In the genomic region with DNA sequence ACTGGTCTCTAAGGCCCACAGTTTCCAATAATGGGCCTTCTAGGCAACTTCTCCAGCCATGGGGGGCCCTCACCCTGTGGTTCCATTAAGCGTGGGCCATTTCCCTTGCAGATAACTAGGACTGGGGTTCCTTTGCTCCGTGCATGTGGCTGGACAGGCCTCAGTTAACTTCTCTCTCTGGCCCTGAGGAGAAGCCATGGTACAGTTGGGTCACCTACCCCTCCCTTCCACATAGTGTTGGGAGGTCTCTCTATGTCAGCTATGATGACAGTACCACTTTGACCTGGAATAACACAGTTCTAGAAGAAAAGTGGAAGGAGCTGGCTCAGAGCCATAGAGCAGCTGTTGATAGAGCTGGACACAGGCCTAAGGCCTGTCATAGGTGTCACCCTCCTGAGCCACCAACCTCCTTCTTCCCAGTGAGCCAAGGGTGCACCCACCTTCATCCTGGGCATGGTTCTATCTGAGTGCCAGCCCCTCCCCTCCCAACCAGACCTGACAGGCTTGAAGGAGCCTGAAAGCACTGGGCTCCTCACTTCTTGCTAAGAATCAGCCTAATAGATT, we compare ENCODE assay signal across 19 mouse cellular contexts.
DNase-seq lines count a peak whose midpoint lies in the region; ATAC-seq and TF ChIP-seq lines count a peak whose summit lies in the region.
"Had no signal": no experiment of that assay in that cellular context is flagged by ENCODE, and none has a peak within 500 bp of the region (broad histone marks: within the 10 kb centered on the region; RNA-seq: fewer than 3 reads in every experiment).

No protein-coding gene starts in this region.

- peak overlapping the region; percentile 48; the same call in 1 of the 2 replicates for H3K27ac ChIP-seq in hindbrain, embryonic 15.5 days (replicated peaks)
- no peak overlapping the region for H3K27ac ChIP-seq in hindbrain, embryonic 14.5 days
- no peak overlapping the region; the same call in 1 of the 2 replicates for H3K27ac ChIP-seq in midbrain, postnatal 0 days (ENCODE audit: low read depth, low read length)
- no peak overlapping the region for H3K27ac ChIP-seq in midbrain, embryonic 14.5 days (replicated peaks; ENCODE audit: low read depth, low read length)
- peak overlapping the region; percentile 81 for H3K27ac ChIP-seq in forebrain, postnatal 0 days (ENCODE audit: low read depth, low read length)
- H3K27ac ChIP-seq: limb, embryonic 13.5 days; liver, embryonic 13.5 days had no signal

- H3K9me3 ChIP-seq in hindbrain, embryonic 15.5 days = no peaks in the 10 kb centered on the region
- no peaks in the 10 kb centered on the region for H3K9me3 ChIP-seq in hindbrain, embryonic 14.5 days (ENCODE audit: control insufficient read depth, low read length)
- no peaks in the 10 kb centered on the region for H3K9me3 ChIP-seq in midbrain, postnatal 0 days (ENCODE audit: low read length)
- no peaks in the 10 kb centered on the region for H3K9me3 ChIP-seq in midbrain, embryonic 14.5 days (ENCODE audit: control insufficient read depth, low read length)
- H3K9me3 ChIP-seq in forebrain, postnatal 0 days (ENCODE audit: low read length) = no peaks in the 10 kb centered on the region
- H3K9me3 ChIP-seq: heart, embryonic 12.5 days; limb, embryonic 13.5 days; liver, embryonic 13.5 days had no signal

- DNase-seq in cerebellum, adult 11 months = peak; percentile 47
- DNase-seq in cerebellum, postnatal 25 days = no peak
- no peak for DNase-seq in hindbrain, embryonic 14.5 days (ENCODE audit: low spot score)
- DNase-seq in midbrain, postnatal 0 days (ENCODE audit: low spot score) = peak; percentile 48
- no peak for DNase-seq in midbrain, embryonic 14.5 days
- DNase-seq in forebrain, postnatal 0 days = no peak
- no peak for DNase-seq in right cerebral cortex, postnatal 10 days (ENCODE audit: low spot score in 2 of 2)
- DNase-seq: adrenal gland, postnatal 10 days; heart, postnatal 14 days; kidney, adult 8-10 months; kidney, postnatal 14 days; liver, embryonic 13.5 days; lung, embryonic 14.5 days; lung, postnatal 36 days; spleen, adult 18-20 months had no signal

- H3K27me3 ChIP-seq in hindbrain, embryonic 15.5 days = no peaks in the 10 kb centered on the region
- no peaks in the 10 kb centered on the region for H3K27me3 ChIP-seq in hindbrain, embryonic 14.5 days (ENCODE audit: control insufficient read depth, insufficient read depth, low read length)
- H3K27me3 ChIP-seq in midbrain, postnatal 0 days (ENCODE audit: insufficient read depth, low read length) = no peaks in the 10 kb centered on the region
- H3K27me3 ChIP-seq in midbrain, embryonic 14.5 days (ENCODE audit: control insufficient read depth, insufficient read depth, low read length) = no peaks in the 10 kb centered on the region
- H3K27me3 ChIP-seq in forebrain, postnatal 0 days (ENCODE audit: insufficient read depth, low read length) = no peaks in the 10 kb centered on the region
- H3K27me3 ChIP-seq: limb, embryonic 13.5 days; liver, embryonic 13.5 days had no signal

- H3K4me3 ChIP-seq in hindbrain, embryonic 15.5 days = no peak overlapping the region
- no peak overlapping the region for H3K4me3 ChIP-seq in hindbrain, embryonic 14.5 days (replicated peaks; ENCODE audit: low read length)
- no peak overlapping the region for H3K4me3 ChIP-seq in midbrain, postnatal 0 days (ENCODE audit: low read depth, low read length)
- H3K4me3 ChIP-seq in midbrain, embryonic 14.5 days (replicated peaks; ENCODE audit: low read depth, low read length) = no peak overlapping the region
- H3K4me3 ChIP-seq in forebrain, postnatal 0 days (ENCODE audit: low read depth, low read length) = no peak overlapping the region
- H3K4me3 ChIP-seq: heart, embryonic 12.5 days; limb, embryonic 13.5 days; liver, embryonic 13.5 days had no signal

- H3K9ac ChIP-seq in hindbrain, embryonic 15.5 days = no peak overlapping the region
- no peak overlapping the region for H3K9ac ChIP-seq in hindbrain, embryonic 14.5 days
- H3K9ac ChIP-seq in midbrain, postnatal 0 days (replicated peaks; ENCODE audit: low read length, poor library complexity, severe bottlenecking) = no peak overlapping the region
- H3K9ac ChIP-seq in midbrain, embryonic 14.5 days (replicated peaks; ENCODE audit: low read length) = no peak overlapping the region
- no peak overlapping the region for H3K9ac ChIP-seq in forebrain, postnatal 0 days
- H3K9ac ChIP-seq: heart, embryonic 12.5 days; limb, embryonic 13.5 days; liver, embryonic 13.5 days; lung, embryonic 14.5 days had no signal

- peaks cover 62% of the 10 kb centered on the region for H3K4me1 ChIP-seq in hindbrain, embryonic 15.5 days (replicated peaks)
- peaks cover 22% of the 10 kb centered on the region for H3K4me1 ChIP-seq in hindbrain, embryonic 14.5 days (replicated peaks; ENCODE audit: control insufficient read depth, insufficient read depth, low read length)
- 0 out of 2 replicates have a peak, but pooled peaks cover 4% of the 10 kb centered on the region for H3K4me1 ChIP-seq in midbrain, postnatal 0 days (ENCODE audit: insufficient read depth, low read length)
- H3K4me1 ChIP-seq in midbrain, embryonic 14.5 days (ENCODE audit: control insufficient read depth, insufficient read depth, low read length) = peaks cover 12% of the 10 kb centered on the region
- H3K4me1 ChIP-seq in forebrain, postnatal 0 days (ENCODE audit: insufficient read depth) = peaks cover 40% of the 10 kb centered on the region
- H3K4me1 ChIP-seq: heart, embryonic 12.5 days; limb, embryonic 13.5 days; liver, embryonic 13.5 days had no signal

- no peak for ATAC-seq in hindbrain, embryonic 15.5 days (ENCODE audit: low FRiP score, low read depth)
- ATAC-seq in hindbrain, embryonic 14.5 days (ENCODE audit: low FRiP score) = no peak
- ATAC-seq in midbrain, postnatal 0 days (ENCODE audit: low FRiP score) = no peak
- ATAC-seq in midbrain, embryonic 14.5 days (ENCODE audit: low FRiP score, low TSS enrichment) = no peak
- ATAC-seq in forebrain, postnatal 0 days = no peak
- ATAC-seq: Patski had no signal

- WGBS in hindbrain, embryonic 15.5 days = 52% methylated on average over 2 of the region's 2 CpGs
- 49% methylated on average over 2 of the region's 2 CpGs for WGBS in hindbrain, embryonic 14.5 days
- WGBS in midbrain, postnatal 0 days = 62% methylated on average over 2 of the region's 2 CpGs
- 63% methylated on average over 2 of the region's 2 CpGs for WGBS in midbrain, embryonic 14.5 days
- WGBS in forebrain, postnatal 0 days = 48% methylated on average over 2 of the region's 2 CpGs

- H3K4me2 ChIP-seq in hindbrain, embryonic 15.5 days = no peak overlapping the region
- no peak overlapping the region for H3K4me2 ChIP-seq in hindbrain, embryonic 14.5 days (replicated peaks)
- H3K4me2 ChIP-seq in midbrain, postnatal 0 days (ENCODE audit: low read depth, low read length, poor library complexity, severe bottlenecking) = no peak overlapping the region
- H3K4me2 ChIP-seq in midbrain, embryonic 14.5 days (ENCODE audit: low read length) = no peak overlapping the region
- no peak overlapping the region for H3K4me2 ChIP-seq in forebrain, postnatal 0 days (ENCODE audit: low read depth)
- H3K4me2 ChIP-seq: heart, embryonic 12.5 days; limb, embryonic 13.5 days; liver, embryonic 13.5 days; lung, embryonic 14.5 days had no signal

- TF ChIP-seq CTCF in midbrain, postnatal 0 days (IDR thresholded peaks at IDR 0.05) = no peak
- TF ChIP-seq CTCF in forebrain, postnatal 0 days (IDR thresholded peaks at IDR 0.05; ENCODE audit: low read depth) = no peak

- no peaks in the 10 kb centered on the region for H3K36me3 ChIP-seq in hindbrain, embryonic 15.5 days
- H3K36me3 ChIP-seq in hindbrain, embryonic 14.5 days (replicated peaks; ENCODE audit: control insufficient read depth, insufficient read depth) = no peaks in the 10 kb centered on the region
- no peaks in the 10 kb centered on the region for H3K36me3 ChIP-seq in midbrain, postnatal 0 days (ENCODE audit: insufficient read depth, low read length)
- no peaks in the 10 kb centered on the region for H3K36me3 ChIP-seq in midbrain, embryonic 14.5 days (ENCODE audit: control insufficient read depth, insufficient read depth, low read length)
- H3K36me3 ChIP-seq in forebrain, postnatal 0 days (ENCODE audit: insufficient read depth) = no peaks in the 10 kb centered on the region
- H3K36me3 ChIP-seq: heart, embryonic 12.5 days; limb, embryonic 13.5 days; liver, embryonic 13.5 days had no signal

Comparison
In these comparisons a context has a peak if more than half of its experiments do, and no peak if none do; other contexts are left out.
1. DNase-seq: peak in cerebellum, adult 11 months (single experiment) and midbrain, postnatal 0 days (single experiment); none in cerebellum, postnatal 25 days (0 of 2), hindbrain, embryonic 14.5 days (single experiment), midbrain, embryonic 14.5 days (single experiment), forebrain, postnatal 0 days (single experiment) and right cerebral cortex, postnatal 10 days (0 of 2).
2. H3K27ac ChIP-seq: peak in hindbrain, embryonic 15.5 days (single experiment) and forebrain, postnatal 0 days (single experiment); none in hindbrain, embryonic 14.5 days (single experiment), midbrain, postnatal 0 days (single experiment) and midbrain, embryonic 14.5 days (single experiment).